Mouse (Mus musculus) kidney, postnatal 0 days (tissue): Measurements from ENCODE around the gene Ubr4. TPM values are rescaled to one million over a fixed set of nuclear protein-coding genes. Genes with fewer than 3 reads are reported as not detected.

Experiments used
- ATAC-seq: fragments of 200-750 bp; cut with Nextera tagmentation; replicated peaks from 2 replicates; pipeline ENCODE4 v1.8.0; 2017; ENCODE audit warnings: low read depth, moderate number of reproducible peaks, moderate TSS enrichment, moderate library complexity; ENCODE audit not compliant: low FRiP score
- DNase-seq: peaks from one replicate; pipeline ENCODE4 v3.0.0-alpha.2; 2016; ENCODE audit warnings: low spot score
- H3K27ac ChIP-seq: fragments of 300-500 bp; sonication (generic); 2 replicates; pipeline ENCODE4 v1.5.1; 2014; ENCODE audit warnings: mild to moderate bottlenecking
- H3K27me3 ChIP-seq: fragments of 300-500 bp; sonication (generic); 2 replicates; pipeline ENCODE4 v1.6.1; 2014; ENCODE audit warnings: low read length, mixed read lengths; ENCODE audit not compliant: insufficient read depth
- H3K36me3 ChIP-seq: fragments of 300-500 bp; sonication (generic); 2 replicates; pipeline ENCODE4 v1.6.1; 2014; ENCODE audit warnings: low read length, mixed read lengths; ENCODE audit not compliant: insufficient read depth
- H3K4me1 ChIP-seq: fragments of 300-500 bp; sonication (generic); replicated peaks from 2 replicates; pipeline ENCODE4 v1.6.1; 2014; ENCODE audit warnings: antibody characterized with exemption, low read length, mixed read lengths; ENCODE audit not compliant: insufficient read depth
- H3K4me2 ChIP-seq: fragments of 300-500 bp; sonication (generic); 2 replicates; pipeline ENCODE4 v1.6.1; 2014; ENCODE audit warnings: mild to moderate bottlenecking, low read length, moderate library complexity, mixed read lengths
- H3K4me3 ChIP-seq: fragments of 300-500 bp; sonication (generic); replicated peaks from 2 replicates; pipeline ENCODE4 v1.5.1; 2014; ENCODE audit warnings: low read depth, low read length
- H3K9ac ChIP-seq: fragments of 300-500 bp; sonication (generic); 2 replicates; pipeline ENCODE4 v1.6.1; 2014; ENCODE audit warnings: low read depth, low read length
- H3K9me3 ChIP-seq: fragments of 300-500 bp; sonication (generic); replicated peaks from 2 replicates; pipeline ENCODE4 v1.6.1; 2016; ENCODE audit warnings: low read length, inconsistent platforms, mixed read lengths
- CTCF ChIP-seq: IDR thresholded peaks from 2 replicates; pipeline ENCODE4 v1.5.1; 2016; ENCODE audit warnings: antibody characterized with exemption, low read depth, mild to moderate bottlenecking, moderate library complexity
- WGBS: fragments of 180-500 bp; shearing (Covaris S2); extraction: QIAGEN DNeasy Blood & Tissue Kit; methylation state at CpG from one replicate; pipeline ENCODE4 v1.1.7; 2014; 5-methylcytosine and 5-hydroxymethylcytosine counted together
- polyA plus RNA-seq: library from polyadenylated mRNA; unstranded; fragments of >200 nt; fragmentation: Nextera tagmentation; extraction: Ambion mirVana; gene quantifications from 2 replicates; pipeline ENCODE4 v1.2.1, GENCODE M21; 2015

Ubr4 gene
- polyA plus RNA-seq, 1 experiment from 2014 or later = 46.2 TPM

DNA sequence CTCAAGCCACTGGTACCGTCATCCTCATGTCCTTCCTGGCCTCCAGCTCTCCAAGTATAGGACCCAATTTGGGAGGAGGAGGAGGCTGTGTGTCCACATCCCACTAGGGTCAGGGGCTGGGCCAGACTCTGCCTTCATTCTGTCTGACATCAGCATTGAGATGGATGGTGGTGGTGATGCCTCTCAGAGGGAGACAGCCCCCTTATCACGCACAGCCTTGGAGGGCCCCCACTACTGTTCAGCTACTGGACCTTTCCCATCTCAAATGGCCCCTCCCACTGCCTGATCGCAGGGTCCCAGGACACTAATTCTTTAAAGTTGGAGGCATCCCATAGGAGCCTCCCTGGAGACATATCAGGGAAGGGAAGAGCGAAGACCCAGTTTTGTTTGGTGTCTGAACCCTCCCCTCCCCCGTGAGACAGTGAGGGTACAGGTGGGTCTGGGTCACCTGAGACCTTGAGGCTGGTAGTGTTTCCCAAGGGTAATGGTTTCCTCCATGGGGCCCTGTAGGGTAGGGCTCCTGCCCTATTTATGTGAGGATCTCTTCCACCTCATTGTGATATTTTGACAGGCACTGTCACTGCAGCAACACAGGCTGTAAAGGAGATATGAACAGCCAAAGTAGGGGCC is 139.2 kb downstream of the Ubr4 start:
- Histone ChIP-seq H3K9me3 (no peaks in the 10 kb centered on the region), H3K4me2 (no peak overlapping the region), H3K27me3 (no peaks in the 10 kb centered on the region), H3K36me3 (peaks cover 40% of the 10 kb centered on the region), H3K27ac (no peak overlapping the region), H3K4me3 (no peak overlapping the region), H3K9ac (no peak overlapping the region), H3K4me1 (no peaks in the 10 kb centered on the region)
- ATAC-seq (no peak), DNase-seq (no peak)
- no peak for TF ChIP-seq CTCF
- WGBS = 87% methylated on average over 5 of the region's 5 CpGs

DNA sequence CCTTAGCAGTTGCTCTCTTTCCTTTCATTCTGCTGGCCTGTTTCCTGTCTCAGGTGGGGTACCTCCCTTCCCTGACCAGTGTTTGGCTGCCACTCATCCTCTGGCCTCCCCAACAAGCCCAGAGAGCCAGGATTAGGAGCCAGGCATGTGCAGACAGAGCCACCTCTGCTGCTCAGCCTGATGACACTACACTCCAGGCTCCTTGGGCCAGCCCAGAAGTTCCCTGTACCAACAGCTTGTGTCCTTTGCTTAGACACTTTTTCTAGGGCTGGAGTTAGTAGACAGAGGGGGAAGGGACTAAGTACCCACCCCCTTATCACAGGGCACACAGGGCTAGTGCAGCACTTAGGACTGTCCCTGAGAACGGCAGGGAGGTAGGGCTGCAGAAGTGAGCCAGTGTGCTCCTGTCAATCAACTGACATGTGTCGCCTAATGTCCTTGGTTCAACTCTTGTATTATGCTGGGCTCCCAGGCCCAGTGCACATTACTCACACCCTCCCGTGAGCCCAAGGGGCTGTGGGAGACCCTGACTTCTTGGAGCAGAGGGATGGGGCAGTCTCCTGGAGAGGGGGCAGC is 139.9 kb downstream of the Ubr4 start:
- no peak for DNase-seq
- H3K4me3 ChIP-seq = no peak overlapping the region
- no peak overlapping the region for H3K4me2 ChIP-seq
- no peak for TF ChIP-seq CTCF
- no peaks in the 10 kb centered on the region for H3K27me3 ChIP-seq
- H3K9me3 ChIP-seq = no peaks in the 10 kb centered on the region
- ATAC-seq = peak; percentile 33; the same call in 1 of the 2 replicates
- no peak overlapping the region for H3K9ac ChIP-seq
- 63% methylated on average over 3 of the region's 3 CpGs for WGBS
- H3K36me3 ChIP-seq = peaks cover 40% of the 10 kb centered on the region
- H3K4me1 ChIP-seq = no peaks in the 10 kb centered on the region
- H3K27ac ChIP-seq = no peak overlapping the region

GRCm38 (mm10) chr4:139493227-139494025 is 141.0 kb downstream of the Ubr4 start:
- Histone ChIP-seq H3K9me3 (no peaks in the 10 kb centered on the region), H3K4me3 (no peak overlapping the region), H3K27me3 (no peaks in the 10 kb centered on the region), H3K9ac (no peak overlapping the region), H3K4me2 (no peak overlapping the region), H3K4me1 (no peaks in the 10 kb centered on the region), H3K36me3 (peaks cover 29% of the 10 kb centered on the region), H3K27ac (no peak overlapping the region)
- no peak for DNase-seq
- ATAC-seq = no peak
- WGBS = 57% methylated on average over 9 of the region's 9 CpGs
- no peak for TF ChIP-seq CTCF

GRCm38 (mm10) chr4:139500814-139501213 is 148.4 kb downstream of the Ubr4 start:
- H3K27me3 ChIP-seq = no peaks in the 10 kb centered on the region
- H3K36me3 ChIP-seq = no peaks in the 10 kb centered on the region
- no peak overlapping the region for H3K9ac ChIP-seq
- no peaks in the 10 kb centered on the region for H3K4me1 ChIP-seq
- ATAC-seq (no peak), DNase-seq (no peak)
- WGBS = 63% methylated on average over 14 of the region's 14 CpGs
- H3K4me3 ChIP-seq = no peak overlapping the region
- no peak for TF ChIP-seq CTCF
- H3K27ac ChIP-seq = no peak overlapping the region
- H3K9me3 ChIP-seq = no peaks in the 10 kb centered on the region
- no peak overlapping the region for H3K4me2 ChIP-seq

- DNase-seq = no peak
- Histone ChIP-seq H3K27me3 (no peaks in the 10 kb centered on the region), H3K4me3 (no peak overlapping the region), H3K27ac (no peak overlapping the region), H3K4me1 (no peaks in the 10 kb centered on the region), H3K36me3 (no peaks in the 10 kb centered on the region), H3K9me3 (no peaks in the 10 kb centered on the region), H3K9ac (no peak overlapping the region), H3K4me2 (no peak overlapping the region)
- TF ChIP-seq CTCF = 0 out of 2 replicates have a peak, but pooled peaks have one; percentile 30
- no peak for ATAC-seq
- WGBS = 83% methylated on average over 6 of the region's 6 CpGs
Observed at GRCm38 (mm10) chr4:139501702-139502101, 149.3 kb downstream of the Ubr4 start.

GRCm38 (mm10) chr4:139503919-139504318 is 151.5 kb downstream of the Ubr4 start:
- no peak for DNase-seq
- Histone ChIP-seq H3K36me3 (no peaks in the 10 kb centered on the region), H3K9me3 (no peaks in the 10 kb centered on the region), H3K4me1 (no peaks in the 10 kb centered on the region), H3K9ac (no peak overlapping the region), H3K4me3 (no peak overlapping the region), H3K27ac (no peak overlapping the region), H3K4me2 (no peak overlapping the region), H3K27me3 (no peaks in the 10 kb centered on the region)
- WGBS = 85% methylated on average over 8 of the region's 8 CpGs
- no peak for TF ChIP-seq CTCF
- ATAC-seq = no peak
